Mouse (Mus musculus) forebrain, embryonic 10.5 days (tissue): Measurements from ENCODE around the gene Slc13a4. TPM values are rescaled to one million over a fixed set of nuclear protein-coding genes. Genes with fewer than 3 reads are reported as not detected.

ENCODE experiments used
- DNase-seq: peaks from one replicate; pipeline ENCODE4 v3.0.0-alpha.2; 2017; ENCODE audit warnings: low spot score; ENCODE audit errors: extremely low spot score
- H3K27ac ChIP-seq: fragments of 300-500 bp; sonication (generic); 2 replicates; pipeline ENCODE4 v1.5.1; 2016; ENCODE audit warnings: mild to moderate bottlenecking
- H3K27me3 ChIP-seq: fragments of 300-500 bp; sonication (generic); 2 replicates; pipeline ENCODE4 v1.6.1; 2016; ENCODE audit warnings: mild to moderate bottlenecking; ENCODE audit not compliant: poor library complexity, severe bottlenecking
- H3K36me3 ChIP-seq: fragments of 300-500 bp; sonication (generic); replicated peaks from 2 replicates; pipeline ENCODE4 v1.6.1; 2016; ENCODE audit warnings: mild to moderate bottlenecking, moderate library complexity
- H3K4me1 ChIP-seq: fragments of 300-500 bp; sonication (generic); 2 replicates; pipeline ENCODE4 v1.6.1; 2016
- H3K4me3 ChIP-seq: fragments of 300-500 bp; sonication (generic); 2 replicates; pipeline ENCODE4 v1.5.1; 2016; ENCODE audit warnings: mild to moderate bottlenecking, moderate library complexity
- H3K9me3 ChIP-seq: fragments of 300-500 bp; sonication (generic); 2 replicates; pipeline ENCODE4 v1.6.1; 2016; ENCODE audit warnings: mild to moderate bottlenecking, moderate library complexity
- WGBS: fragments of 180-500 bp; shearing (Covaris S2); methylation state at CpG from one replicate; pipeline ENCODE4 v1.1.7; 2016; 5-methylcytosine and 5-hydroxymethylcytosine counted together
- polyA plus RNA-seq: library from polyadenylated mRNA; unstranded; fragments of >200 nt; fragmentation: Nextera tagmentation; extraction: Ambion mirVana; gene quantifications from 2 replicates; pipeline ENCODE4 v1.2.1, GENCODE M21; 2016

Slc13a4 gene
- polyA plus RNA-seq, 1 experiment from 2014 or later, result 0.72 TPM

DNA sequence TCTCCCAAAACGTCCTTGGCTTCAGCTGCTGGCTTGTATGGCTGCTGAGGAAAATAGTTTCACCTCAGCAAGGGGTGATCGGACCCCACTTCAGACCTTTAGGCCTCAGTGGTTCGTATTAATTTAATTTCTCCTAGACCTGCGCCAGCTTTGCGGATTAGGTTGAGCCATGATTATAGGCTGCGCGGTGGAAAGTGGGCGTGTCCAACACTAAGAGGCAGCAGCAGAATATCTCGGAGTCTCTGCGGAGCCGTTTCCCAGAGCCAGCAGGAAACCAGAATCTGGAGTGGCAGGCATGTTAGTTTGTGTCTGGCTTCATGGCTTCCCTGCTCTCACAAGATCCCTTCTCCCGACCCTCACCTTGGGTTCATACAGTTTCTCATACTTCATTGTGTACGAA is 38.3 kb downstream of the Slc13a4 start:
- Histone ChIP-seq H3K4me1 (no peaks in the 10 kb centered on the region), H3K4me3 (no peak overlapping the region), H3K27ac (no peak overlapping the region), H3K9me3 (no peaks in the 10 kb centered on the region), H3K27me3 (no peaks in the 10 kb centered on the region), H3K36me3 (peaks cover 3% of the 10 kb centered on the region)
- no peak for DNase-seq
- WGBS, result 77% methylated on average over 13 of the region's 13 CpGs

GRCm38 (mm10) chr6:35268711-35269110 is 39.2 kb downstream of the Slc13a4 start:
- 95% methylated on average over 13 of the region's 13 CpGs for WGBS
- DNase-seq, result no peak
- no peaks in the 10 kb centered on the region for H3K27me3 ChIP-seq
- no peak overlapping the region for H3K27ac ChIP-seq
- H3K4me1 ChIP-seq, result no peaks in the 10 kb centered on the region
- peaks cover 6% of the 10 kb centered on the region for H3K36me3 ChIP-seq
- no peak overlapping the region for H3K4me3 ChIP-seq
- no peaks in the 10 kb centered on the region for H3K9me3 ChIP-seq

GRCm38 (mm10) chr6:35265580-35266278 is 42.2 kb downstream of the Slc13a4 start:
- 92% methylated on average over 15 of the region's 15 CpGs for WGBS

GRCm38 (mm10) chr6:35260531-35260930 is 47.4 kb downstream of the Slc13a4 start:
- 89% methylated on average over 7 of the region's 7 CpGs for WGBS

More at GRCm38 (mm10) chr6:35265580-35266278, 42.2 kb downstream of the Slc13a4 start:
- peaks cover 6% of the 10 kb centered on the region for H3K4me1 ChIP-seq
- H3K4me3 ChIP-seq, result no peak overlapping the region
- DNase-seq, result no peak
- H3K27ac ChIP-seq, result no peak overlapping the region
- H3K9me3 ChIP-seq, result no peaks in the 10 kb centered on the region
- peaks cover 35% of the 10 kb centered on the region for H3K36me3 ChIP-seq
- no peaks in the 10 kb centered on the region for H3K27me3 ChIP-seq

GRCm38 (mm10) chr6:35259526-35259925 is 48.4 kb downstream of the Slc13a4 start:
- Histone ChIP-seq H3K36me3 (peaks cover 44% of the 10 kb centered on the region), H3K4me3 (no peak overlapping the region), H3K27ac (no peak overlapping the region), H3K9me3 (no peaks in the 10 kb centered on the region), H3K4me1 (peaks cover 24% of the 10 kb centered on the region), H3K27me3 (no peaks in the 10 kb centered on the region)
- no peak for DNase-seq
- 82% methylated on average over 5 of the region's 5 CpGs for WGBS

More at GRCm38 (mm10) chr6:35260531-35260930, 47.4 kb downstream of the Slc13a4 start:
- no peak overlapping the region for H3K27ac ChIP-seq
- H3K4me3 ChIP-seq, result no peak overlapping the region
- H3K27me3 ChIP-seq, result no peaks in the 10 kb centered on the region
- no peaks in the 10 kb centered on the region for H3K9me3 ChIP-seq
- peaks cover 44% of the 10 kb centered on the region for H3K36me3 ChIP-seq
- H3K4me1 ChIP-seq, result peaks cover 14% of the 10 kb centered on the region
- no peak for DNase-seq

GRCm38 (mm10) chr6:35258922-35259321 is 49.0 kb downstream of the Slc13a4 start:
- H3K4me3 ChIP-seq, result no peak overlapping the region
- 88% methylated on average over 2 of the region's 2 CpGs for WGBS
- H3K36me3 ChIP-seq, result peaks cover 44% of the 10 kb centered on the region

GRCm38 (mm10) chr6:35257626-35258190 is 50.2 kb downstream of the Slc13a4 start:
- Histone ChIP-seq H3K4me3 (no peak overlapping the region), H3K9me3 (no peaks in the 10 kb centered on the region)
- WGBS, result 91% methylated on average over 13 of the region's 13 CpGs

More at GRCm38 (mm10) chr6:35258922-35259321, 49.0 kb downstream of the Slc13a4 start:
- no peak overlapping the region for H3K27ac ChIP-seq
- H3K27me3 ChIP-seq, result no peaks in the 10 kb centered on the region
- H3K9me3 ChIP-seq, result no peaks in the 10 kb centered on the region
- no peak for DNase-seq
- peaks cover 30% of the 10 kb centered on the region for H3K4me1 ChIP-seq

DNA sequence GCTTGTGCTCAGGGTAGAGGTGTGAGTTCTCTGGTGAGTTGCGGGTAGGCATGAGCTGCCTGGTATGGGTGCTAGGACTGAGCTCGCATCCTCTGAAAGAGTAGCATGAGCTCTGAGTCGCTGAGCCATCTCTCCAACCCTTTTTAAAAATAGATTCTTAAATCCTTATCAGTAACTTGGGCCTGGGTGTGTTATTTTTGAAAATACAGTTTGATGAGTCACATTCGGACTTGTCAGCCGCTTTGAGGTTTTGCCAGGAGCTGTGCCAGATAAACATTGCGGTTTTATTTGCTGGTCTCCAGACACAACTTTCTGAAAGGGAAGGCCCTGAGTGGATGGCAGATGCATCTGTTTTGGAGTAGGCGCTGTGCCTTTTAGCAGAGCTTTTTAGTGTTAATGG is 51.2 kb downstream of the Slc13a4 start:
- DNase-seq, result no peak
- 89% methylated on average over 7 of the region's 7 CpGs for WGBS

More at GRCm38 (mm10) chr6:35257626-35258190, 50.2 kb downstream of the Slc13a4 start:
- Histone ChIP-seq H3K36me3 (peaks cover 31% of the 10 kb centered on the region), H3K4me1 (peaks cover 35% of the 10 kb centered on the region), H3K27me3 (no peaks in the 10 kb centered on the region), H3K27ac (no peak overlapping the region)
- no peak for DNase-seq

DNA sequence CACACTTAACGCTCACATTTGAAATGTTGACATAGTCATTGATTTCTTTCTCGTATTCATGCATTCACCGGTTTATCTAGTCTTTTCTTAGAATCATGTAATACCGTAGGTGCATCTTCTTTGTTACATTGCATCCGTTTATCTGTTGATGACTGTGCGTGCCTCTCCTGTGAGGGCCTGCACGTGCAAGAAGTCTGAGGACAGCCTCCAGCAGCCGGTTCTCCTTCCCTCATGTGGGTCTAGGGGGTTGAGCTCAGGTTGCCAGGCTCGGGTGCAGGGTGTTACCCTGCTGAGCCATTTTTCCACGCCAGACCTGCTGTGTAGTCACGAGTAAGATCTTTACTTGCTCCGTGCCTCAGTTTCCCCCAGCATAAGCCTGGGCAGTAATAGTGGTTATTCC is 52.9 kb downstream of the Slc13a4 start:
- Histone ChIP-seq H3K27me3 (no peaks in the 10 kb centered on the region), H3K9me3 (no peaks in the 10 kb centered on the region), H3K36me3 (peaks cover 5% of the 10 kb centered on the region), H3K4me1 (peaks cover 36% of the 10 kb centered on the region), H3K27ac (no peak overlapping the region), H3K4me3 (peak overlapping the region; percentile 87)
- DNase-seq, result no peak
- WGBS, result 73% methylated on average over 12 of the region's 12 CpGs

More for the DNA sequence above, 51.2 kb downstream of the Slc13a4 start:
- H3K4me3 ChIP-seq, result no peak overlapping the region
- H3K27me3 ChIP-seq, result no peaks in the 10 kb centered on the region
- peaks cover 36% of the 10 kb centered on the region for H3K4me1 ChIP-seq
- no peak overlapping the region for H3K27ac ChIP-seq
- peaks cover 22% of the 10 kb centered on the region for H3K36me3 ChIP-seq
- H3K9me3 ChIP-seq, result no peaks in the 10 kb centered on the region

DNA sequence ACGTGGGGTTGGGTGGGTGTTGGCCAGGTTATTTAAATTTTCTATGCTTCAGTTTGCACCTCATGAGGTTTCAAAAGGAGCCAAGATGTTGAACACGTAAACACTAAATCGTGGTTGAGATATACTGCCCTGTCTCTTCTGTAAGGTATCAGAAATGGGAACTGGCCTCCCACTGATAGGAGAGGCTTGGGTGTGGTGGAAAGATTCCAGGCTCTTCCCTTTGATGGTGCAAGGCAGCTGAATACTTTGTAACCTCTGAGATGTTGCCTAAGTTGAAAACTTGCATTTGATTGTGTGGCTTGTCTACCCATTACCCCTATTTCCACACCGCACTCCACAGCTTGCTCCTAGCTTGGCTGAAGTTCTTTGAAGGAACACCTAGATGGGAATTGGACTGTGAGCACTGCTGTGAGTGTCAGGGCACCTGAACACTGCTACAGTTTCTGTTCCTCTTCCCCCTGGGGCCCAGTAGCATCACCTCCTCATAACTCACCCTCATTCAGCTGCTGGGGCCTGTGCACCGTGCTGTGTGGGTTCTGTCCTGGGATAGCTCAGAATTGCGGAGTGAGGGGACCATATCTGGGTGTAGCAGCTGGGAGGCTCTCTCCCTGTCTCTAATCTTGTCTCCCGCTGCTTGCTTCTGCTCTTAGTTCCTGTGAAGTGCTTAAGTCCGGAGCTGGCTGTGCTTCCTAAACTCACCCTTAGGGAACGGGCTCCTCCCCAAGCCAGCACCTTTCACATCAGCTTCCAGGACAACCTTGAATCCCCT is 53.6 kb downstream of the Slc13a4 start:
- Histone ChIP-seq H3K27ac (peak overlapping the region; percentile 45; the same call in 1 of the 2 replicates), H3K4me3 (peak overlapping the region; percentile 87), H3K4me1 (peaks cover 36% of the 10 kb centered on the region), H3K27me3 (no peaks in the 10 kb centered on the region), H3K9me3 (no peaks in the 10 kb centered on the region), H3K36me3 (peaks cover 5% of the 10 kb centered on the region; the same call in 1 of the 2 replicates)
- 51% methylated on average over 9 of the region's 9 CpGs for WGBS
- DNase-seq, result no peak

DNA sequence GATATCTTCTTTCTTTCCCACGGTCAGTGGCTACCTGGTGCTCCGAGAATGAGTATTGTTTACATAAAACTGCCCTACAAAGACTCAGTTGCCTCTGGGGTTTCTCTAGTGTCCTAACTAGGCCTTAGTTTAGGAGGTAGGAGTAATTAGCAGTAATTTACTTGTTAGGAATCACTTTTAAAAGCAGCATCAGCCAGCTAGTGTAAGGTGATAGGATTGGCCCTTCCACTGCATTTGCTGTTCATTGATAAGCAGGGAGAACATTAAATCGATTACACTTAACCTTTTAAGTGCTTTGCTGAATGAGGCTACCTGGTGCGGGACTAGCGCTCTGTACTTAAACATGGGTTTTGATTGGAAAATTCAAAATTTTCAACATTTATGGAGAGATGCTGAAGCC is 54.5 kb downstream of the Slc13a4 start:
- peak overlapping the region; percentile 93 for H3K27ac ChIP-seq
- WGBS, result 44% methylated on average over 5 of the region's 5 CpGs
- H3K36me3 ChIP-seq, result peaks cover 8% of the 10 kb centered on the region; the same call in 1 of the 2 replicates

DNA sequence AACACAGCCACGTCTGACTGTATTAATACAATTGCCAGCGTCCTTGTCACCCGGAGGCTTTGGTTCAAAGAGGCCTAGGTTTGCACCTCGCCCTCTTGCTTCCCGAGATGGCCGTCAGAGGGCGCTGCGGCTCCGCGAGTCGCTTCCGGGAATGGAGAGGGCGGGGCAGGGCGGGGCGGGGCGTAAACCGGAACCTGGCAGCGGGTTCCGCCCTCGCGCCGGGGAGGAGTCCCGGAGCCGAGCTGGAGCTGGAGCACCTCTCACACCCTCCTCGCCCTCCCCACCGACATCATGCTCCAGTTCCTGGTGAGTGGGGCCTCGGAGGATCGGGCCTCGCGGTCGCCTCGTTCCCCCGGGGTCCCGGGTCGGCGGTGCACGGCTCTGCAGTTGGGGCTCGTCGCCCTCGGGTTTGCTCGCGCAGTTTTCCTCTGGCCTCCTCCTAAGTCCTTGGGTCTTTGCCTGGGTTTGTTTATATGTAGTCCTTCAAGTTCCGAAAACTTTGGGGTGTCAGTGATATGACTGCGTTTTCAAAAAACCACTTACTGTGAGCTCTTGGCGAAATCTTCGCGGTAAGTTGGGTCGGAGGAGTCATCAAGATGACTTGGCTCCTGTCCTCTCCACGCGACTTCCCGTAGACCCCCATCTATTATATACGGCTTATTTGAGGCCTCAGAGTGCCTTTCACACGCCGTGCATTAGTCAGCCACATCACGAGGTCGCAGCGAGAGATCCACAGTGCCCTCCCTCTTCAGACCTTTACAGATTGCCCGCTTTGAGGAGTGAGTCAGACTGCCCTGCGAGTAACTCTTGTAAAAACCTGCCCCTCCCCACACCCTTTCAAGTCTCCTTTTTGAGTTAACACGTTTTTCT is 55.2 kb downstream of the Slc13a4 start:
- peaks cover 42% of the 10 kb centered on the region for H3K4me1 ChIP-seq
- peak overlapping the region; percentile 87 for H3K4me3 ChIP-seq
- peaks cover 14% of the 10 kb centered on the region for H3K36me3 ChIP-seq
- DNase-seq, result peak; percentile 89
- H3K27me3 ChIP-seq, result no peaks in the 10 kb centered on the region
- no peaks in the 10 kb centered on the region for H3K9me3 ChIP-seq
- peak overlapping the region; percentile 93 for H3K27ac ChIP-seq
- WGBS, result under 1% methylated on average over 60 of the region's 60 CpGs

More for the DNA sequence above, 54.5 kb downstream of the Slc13a4 start:
- H3K9me3 ChIP-seq, result no peaks in the 10 kb centered on the region
- DNase-seq, result no peak
- peak overlapping the region; percentile 87 for H3K4me3 ChIP-seq
- H3K4me1 ChIP-seq, result peaks cover 41% of the 10 kb centered on the region
- no peaks in the 10 kb centered on the region for H3K27me3 ChIP-seq
